Mouse (Mus musculus) thymus, adult 2 months (tissue): Measurements from ENCODE around the gene Dusp8. TPM values are rescaled to one million over a fixed set of nuclear protein-coding genes. Genes with fewer than 3 reads are reported as not detected.

ENCODE experiments used
- DNase-seq: peaks from one replicate; pipeline ENCODE4 v3.0.0; 2021
- H3K27ac ChIP-seq: fragments of 200-500 bp; 2 replicates; pipeline ENCODE4 v1.5.1; 2012; ENCODE audit warnings: low read length, control low read depth; ENCODE audit not compliant: control insufficient read depth, insufficient read depth
- H3K27me3 ChIP-seq: fragments of 200-500 bp; 2 replicates; pipeline ENCODE4 v1.6.1; 2012; ENCODE audit warnings: mild to moderate bottlenecking, low read length, moderate library complexity, mixed read lengths; ENCODE audit not compliant: control insufficient read depth, insufficient read depth
- H3K36me3 ChIP-seq: fragments of 200-500 bp; 2 replicates; pipeline ENCODE4 v1.6.1; 2012; ENCODE audit warnings: mild to moderate bottlenecking, low read length, moderate library complexity; ENCODE audit not compliant: control insufficient read depth, insufficient read depth
- H3K4me1 ChIP-seq: fragments of 200-500 bp; replicated peaks from 2 replicates; pipeline ENCODE4 v1.6.1; 2012; ENCODE audit warnings: low read length; ENCODE audit not compliant: control insufficient read depth, insufficient read depth
- H3K4me3 ChIP-seq: fragments of 200-500 bp; 2 replicates; pipeline ENCODE4 v1.5.1; 2012; ENCODE audit warnings: mild to moderate bottlenecking, low read length, control low read depth, moderate library complexity; ENCODE audit not compliant: control insufficient read depth, insufficient read depth
- CTCF ChIP-seq: fragments of 200-500 bp; IDR thresholded peaks from 2 replicates; pipeline ENCODE4 v1.5.1; 2012; ENCODE audit warnings: mild to moderate bottlenecking, control low read depth, low read length, moderate library complexity, borderline replicate concordance; ENCODE audit not compliant: control insufficient read depth, poor library complexity, insufficient read depth; ENCODE audit errors: extremely low read depth
- POLR2A ChIP-seq: fragments of 200-500 bp; IDR thresholded peaks from 2 replicates; pipeline ENCODE4 v1.6.1; 2012; ENCODE audit warnings: mild to moderate bottlenecking, low read length, control low read depth, moderate library complexity; ENCODE audit not compliant: control insufficient read depth, poor library complexity, insufficient read depth; ENCODE audit errors: extremely low read depth
- WGBS: fragments of 180-500 bp; shearing (Covaris S2); methylation state at CpG from one replicate; pipeline ENCODE4 v1.1.7; 2018; 5-methylcytosine and 5-hydroxymethylcytosine counted together
- polyA plus RNA-seq: library from polyadenylated mRNA; depleted of rRNA; stranded (reverse); fragments of >200 nt; gene quantifications from 2 replicates; pipeline ENCODE4 v1.2.3, GENCODE M21; 2012

The Dusp8 gene
- polyA plus RNA-seq, 1 experiment: 4.0 TPM

DNA sequence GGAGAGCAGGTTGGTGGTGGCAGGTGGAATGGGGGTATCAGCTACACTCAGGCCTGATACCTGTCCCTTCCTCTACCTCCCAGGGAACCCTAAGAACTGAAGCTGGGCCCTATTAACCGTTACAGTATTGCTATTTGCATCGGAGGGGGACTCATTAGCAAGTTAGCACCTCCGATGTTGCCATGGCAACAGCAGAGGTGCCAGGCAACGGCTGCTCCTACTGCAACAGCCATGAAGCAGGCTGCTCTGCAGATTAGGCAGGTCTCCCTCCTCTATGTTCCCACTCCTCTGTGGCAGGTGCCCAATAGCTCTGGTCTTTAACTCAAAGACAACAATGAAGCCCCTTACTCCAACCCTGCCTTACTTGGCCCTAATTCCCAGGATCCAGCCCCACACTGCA, 3.8 kb downstream of the Dusp8 start:
- Histone ChIP-seq H3K4me1 (peaks cover 16% of the 10 kb centered on the region), H3K27me3 (peaks cover 17% of the 10 kb centered on the region), H3K27ac (no peak overlapping the region), H3K36me3 (no peaks in the 10 kb centered on the region), H3K4me3 (no peak overlapping the region)
- TF ChIP-seq CTCF (no peak), POLR2A (no peak)
- WGBS: 27% methylated on average over 4 of the region's 4 CpGs
- DNase-seq: no peak

DNA sequence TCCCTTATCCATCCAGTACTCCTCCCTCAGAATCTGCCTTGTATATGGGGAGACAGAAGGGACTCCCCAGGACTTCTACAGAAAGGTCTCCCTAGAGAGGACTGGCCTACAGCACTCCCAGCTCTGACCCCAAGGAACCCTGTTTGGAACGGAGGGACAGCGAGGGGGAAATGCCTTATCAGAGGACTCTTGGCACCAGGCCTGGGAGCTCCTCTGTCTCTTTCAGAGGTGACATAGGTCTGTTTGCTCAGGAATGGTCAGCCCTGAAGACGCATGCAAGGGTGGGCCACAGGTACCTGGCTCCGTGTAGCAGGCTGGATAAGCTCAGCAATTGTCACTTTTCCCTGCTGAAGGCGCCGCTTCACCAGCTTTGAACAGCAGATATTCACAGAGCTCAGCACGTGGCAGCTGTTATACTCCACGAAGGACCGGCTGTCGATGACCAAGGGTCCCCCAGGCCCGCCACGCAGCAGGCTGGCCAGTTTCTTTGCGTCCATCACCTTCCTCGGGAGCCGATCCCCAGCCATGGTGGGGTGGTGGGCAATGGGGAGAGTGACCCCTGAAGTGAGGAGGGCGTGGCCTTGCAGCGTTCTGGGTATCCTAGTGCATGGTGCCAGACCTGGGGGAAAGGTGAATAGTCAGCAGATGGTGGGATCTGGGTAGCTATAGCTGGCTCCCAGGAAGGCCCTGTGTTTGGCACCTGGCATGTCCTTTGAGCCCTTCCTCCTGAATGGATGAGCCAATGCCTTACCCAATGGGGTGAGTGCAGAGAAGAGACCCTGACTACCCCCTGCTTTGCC, 5.8 kb downstream of the Dusp8 start:
- Histone ChIP-seq H3K4me1 (peaks cover 8% of the 10 kb centered on the region), H3K36me3 (no peaks in the 10 kb centered on the region), H3K4me3 (no peak overlapping the region), H3K27me3 (peaks cover 10% of the 10 kb centered on the region), H3K27ac (no peak overlapping the region)
- DNase-seq: no peak
- no peak for TF ChIP-seq POLR2A
- 86% methylated on average over 17 of the region's 17 CpGs for WGBS

DNA sequence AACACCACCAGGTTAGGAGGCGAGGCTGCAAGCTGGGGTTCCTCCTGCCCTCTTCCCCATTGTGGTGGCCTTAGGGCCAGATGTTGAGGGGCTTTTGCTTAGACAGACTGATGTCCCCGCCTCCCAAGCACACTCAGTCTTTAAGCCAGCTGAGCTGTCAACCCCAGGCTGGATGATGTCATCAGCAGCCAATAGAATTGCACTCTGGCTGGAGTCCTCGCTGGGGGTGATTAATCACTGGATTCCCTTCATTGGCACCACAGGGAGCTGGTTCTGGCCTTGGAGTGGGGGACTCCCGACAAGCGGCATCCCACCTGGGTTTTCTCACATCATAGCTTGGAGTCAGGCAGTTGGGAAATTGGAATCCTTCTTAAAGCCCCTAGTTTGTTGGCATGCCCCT, 6.8 kb downstream of the Dusp8 start:
- Histone ChIP-seq H3K4me1 (no peaks in the 10 kb centered on the region), H3K27ac (no peak overlapping the region), H3K4me3 (no peak overlapping the region), H3K27me3 (peaks cover under 1% of the 10 kb centered on the region; the same call in 1 of the 2 replicates), H3K36me3 (no peaks in the 10 kb centered on the region)
- TF ChIP-seq POLR2A: no peak
- no peak for TF ChIP-seq CTCF
- no peak for DNase-seq
- WGBS: 20% methylated on average over 5 of the region's 5 CpGs

DNA sequence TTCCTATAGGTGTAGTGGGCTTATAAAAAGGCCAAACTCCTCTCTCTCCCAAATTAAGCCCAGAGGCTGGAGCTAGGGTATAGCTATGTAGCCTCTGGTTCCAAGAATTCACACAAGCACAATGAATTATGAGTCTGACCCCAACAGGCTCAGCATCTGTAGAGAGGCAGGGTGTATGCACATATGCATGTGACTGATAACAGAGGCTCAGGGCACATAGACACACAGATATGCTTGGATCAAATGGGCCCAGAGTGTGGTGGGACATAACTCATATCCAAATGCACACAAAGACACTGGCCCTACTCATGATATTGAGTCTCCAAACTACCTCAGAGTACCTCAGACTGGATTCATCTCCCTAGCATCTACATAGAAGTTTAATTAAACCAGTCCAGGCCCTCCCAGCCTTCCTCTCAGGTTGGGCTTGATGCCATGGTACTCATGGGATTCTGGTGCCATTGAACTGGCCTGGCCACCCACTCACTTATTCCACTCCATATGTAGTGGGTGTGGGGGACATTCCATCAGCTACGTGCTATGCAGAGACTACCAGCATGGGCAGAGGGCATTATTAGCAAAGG, 8.5 kb downstream of the Dusp8 start:
- no peak for TF ChIP-seq CTCF
- TF ChIP-seq POLR2A: no peak
- H3K36me3 ChIP-seq: no peaks in the 10 kb centered on the region
- no peak overlapping the region for H3K27ac ChIP-seq
- no peak overlapping the region for H3K4me3 ChIP-seq
- 86% methylated on average over 1 of the region's 1 CpGs for WGBS
- peaks cover 7% of the 10 kb centered on the region; the same call in 1 of the 2 replicates for H3K27me3 ChIP-seq
- no peak for DNase-seq
- no peaks in the 10 kb centered on the region for H3K4me1 ChIP-seq

DNA sequence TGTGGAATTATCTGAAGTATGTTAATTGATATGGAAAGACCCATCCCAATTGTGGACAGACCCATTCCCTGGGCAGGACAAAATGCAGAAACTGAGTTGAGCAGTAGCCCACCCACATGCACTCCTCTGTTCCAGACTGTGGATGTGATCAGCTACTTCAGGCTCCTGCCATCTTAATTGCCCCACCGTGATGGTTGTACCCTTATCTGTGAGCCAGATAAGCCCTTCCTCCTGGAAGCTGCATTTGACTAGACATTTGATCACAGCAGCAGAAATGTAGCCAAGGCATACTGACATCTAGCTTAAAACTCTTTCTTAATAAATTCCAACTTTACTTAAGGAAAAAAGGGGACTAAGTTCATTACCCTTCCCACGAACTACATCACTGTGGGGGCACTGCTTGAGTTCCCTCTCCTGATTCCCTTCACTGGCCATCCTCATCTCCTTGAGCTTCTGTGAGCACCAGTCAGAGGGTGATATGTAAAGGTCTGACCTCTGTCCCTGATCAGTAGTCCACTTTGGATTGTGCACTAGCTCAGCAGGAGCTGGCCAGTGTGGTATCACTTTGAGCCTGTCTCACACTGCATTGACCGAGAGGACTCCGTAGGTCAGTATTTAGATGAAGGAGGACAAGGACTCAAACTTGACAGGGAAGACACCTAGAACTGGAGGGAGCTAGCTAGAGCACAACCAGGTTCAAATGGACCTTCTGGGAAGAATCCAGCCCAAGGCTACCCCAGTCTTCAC, 9.3 kb downstream of the Dusp8 start:
- Histone ChIP-seq H3K4me3 (no peak overlapping the region), H3K4me1 (no peaks in the 10 kb centered on the region), H3K27me3 (peaks cover 7% of the 10 kb centered on the region; the same call in 1 of the 2 replicates), H3K36me3 (no peaks in the 10 kb centered on the region), H3K27ac (no peak overlapping the region)
- WGBS: 84% methylated on average over 4 of the region's 4 CpGs
- no peak for DNase-seq
- TF ChIP-seq POLR2A (no peak), CTCF (no peak)

DNA sequence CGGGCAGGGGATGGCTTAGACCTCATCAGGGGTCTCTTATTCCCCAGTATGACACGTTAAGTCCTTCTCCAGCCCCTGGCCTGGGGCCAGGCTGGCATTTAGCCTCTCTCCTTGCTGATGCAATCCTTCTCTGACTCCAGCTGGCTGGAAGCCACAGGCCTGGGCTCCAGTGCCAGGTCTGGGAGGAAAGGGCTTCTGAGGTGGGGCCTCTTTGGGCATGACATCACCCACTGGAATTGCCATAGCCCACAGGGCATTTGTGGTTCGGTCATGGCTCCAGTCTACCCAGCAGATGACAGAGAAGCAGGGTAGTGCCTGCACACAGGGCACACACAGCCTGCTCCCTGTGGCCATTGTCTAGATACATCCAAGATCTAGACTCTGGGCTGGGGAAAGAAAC, 10.8 kb downstream of the Dusp8 start:
- Histone ChIP-seq H3K36me3 (no peaks in the 10 kb centered on the region), H3K4me3 (no peak overlapping the region), H3K27me3 (peaks cover 7% of the 10 kb centered on the region; the same call in 1 of the 2 replicates), H3K27ac (no peak overlapping the region), H3K4me1 (no peaks in the 10 kb centered on the region)
- no peak for DNase-seq
- whole genome bisulfite sequencing: 73% methylated on average over 3 of the region's 3 CpGs
- no peak for TF ChIP-seq POLR2A
- TF ChIP-seq CTCF: no peak
